Mouse (Mus musculus): ENCODE measurements around the gene Lrrc3c. TPM values are rescaled to one million over a fixed set of nuclear protein-coding genes. Genes with fewer than 3 reads are reported as not detected.

Gene Lrrc3c
- polyA plus RNA-seq (2015; fragmentation: Nextera tagmentation; extraction: Ambion mirVana), result not detected in 2 replicates

GRCm38 (mm10) chr11:98597991-98598390 is at the start of gene Lrrc3c:
Lrrc3c (plus strand) TSS chr11:98598291.
- no peaks in the 10 kb centered on the region for H3K9me3 ChIP-seq (ENCODE audit: control insufficient read depth, low read length)
- H3K36me3 ChIP-seq (ENCODE audit: control insufficient read depth, insufficient read depth), result no peaks in the 10 kb centered on the region
- H3K4me1 ChIP-seq (replicated peaks; ENCODE audit: control insufficient read depth, insufficient read depth, low read length), result peaks cover 4% of the 10 kb centered on the region; the same call in 1 of the 2 replicates
- H3K9ac ChIP-seq (replicated peaks; ENCODE audit: low read depth, low read length), result no peak within 1 kb of the TSS
- H3K4me2 ChIP-seq (ENCODE audit: low read length), result peak within 1 kb of the TSS; percentile 40
- no peak within 1 kb of the TSS for H3K4me3 ChIP-seq (replicated peaks; ENCODE audit: low read length)
- no peak for ATAC-seq
- 83% methylated on average over 8 of the region's 8 CpGs for WGBS
- no peak within 1 kb of the TSS for H3K27ac ChIP-seq (ENCODE audit: low read length)
- peaks cover 9% of the 10 kb centered on the region; the same call in 1 of the 2 replicates for H3K27me3 ChIP-seq (replicated peaks; ENCODE audit: control insufficient read depth, insufficient read depth, low read length)

- Histone ChIP-seq H3K9me3 (ENCODE audit: control insufficient read depth, low read length) (no peaks in the 10 kb centered on the region), H3K27ac (ENCODE audit: low read length) (no peak overlapping the region), H3K36me3 (ENCODE audit: control insufficient read depth, insufficient read depth) (no peaks in the 10 kb centered on the region), H3K4me1 (replicated peaks; ENCODE audit: control insufficient read depth, insufficient read depth, low read length) (peaks cover 16% of the 10 kb centered on the region), H3K9ac (replicated peaks; ENCODE audit: low read depth, low read length) (no peak overlapping the region), H3K27me3 (replicated peaks; ENCODE audit: control insufficient read depth, insufficient read depth, low read length) (peaks cover 48% of the 10 kb centered on the region), H3K4me2 (ENCODE audit: low read length) (no peak overlapping the region), H3K4me3 (replicated peaks; ENCODE audit: low read length) (no peak overlapping the region)
- ATAC-seq, result no peak
- 69% methylated on average over 4 of the region's 4 CpGs for WGBS
Observed at GRCm38 (mm10) chr11:98549363-98549762, 48.7 kb upstream of the Lrrc3c start.

GRCm38 (mm10) chr11:98550311-98550974 is 47.6 kb upstream of the Lrrc3c start:
- H3K27ac ChIP-seq (ENCODE audit: low read length), result no peak overlapping the region

GRCm38 (mm10) chr11:98550975-98551828 is 46.9 kb upstream of the Lrrc3c start, which contains the start of gene Zpbp2:
Zpbp2 (plus strand) TSS chr11:98551097.
- ATAC-seq, result peak; percentile 98
- Histone ChIP-seq H3K36me3 (ENCODE audit: control insufficient read depth, insufficient read depth) (no peaks in the 10 kb centered on the region), H3K9ac (replicated peaks; ENCODE audit: low read depth, low read length) (peak within 1 kb of the TSS; percentile 82), H3K27me3 (replicated peaks; ENCODE audit: control insufficient read depth, insufficient read depth, low read length) (peaks cover 35% of the 10 kb centered on the region), H3K9me3 (ENCODE audit: control insufficient read depth, low read length) (no peaks in the 10 kb centered on the region), H3K4me1 (replicated peaks; ENCODE audit: control insufficient read depth, insufficient read depth, low read length) (peaks cover 8% of the 10 kb centered on the region), H3K4me3 (replicated peaks; ENCODE audit: low read length) (peak within 1 kb of the TSS; percentile 79), H3K27ac (ENCODE audit: low read length) (peak within 1 kb of the TSS; percentile 84), H3K4me2 (ENCODE audit: low read length) (peak within 1 kb of the TSS; percentile 92)
- WGBS, result under 1% methylated on average over 51 of the region's 51 CpGs

More at GRCm38 (mm10) chr11:98550311-98550974, 47.6 kb upstream of the Lrrc3c start:
- Histone ChIP-seq H3K4me2 (ENCODE audit: low read length) (peak overlapping the region; percentile 92), H3K9ac (replicated peaks; ENCODE audit: low read depth, low read length) (peak overlapping the region; percentile 82), H3K27me3 (replicated peaks; ENCODE audit: control insufficient read depth, insufficient read depth, low read length) (peaks cover 42% of the 10 kb centered on the region), H3K9me3 (ENCODE audit: control insufficient read depth, low read length) (no peaks in the 10 kb centered on the region), H3K4me3 (replicated peaks; ENCODE audit: low read length) (peak overlapping the region; percentile 79), H3K36me3 (ENCODE audit: control insufficient read depth, insufficient read depth) (no peaks in the 10 kb centered on the region), H3K4me1 (replicated peaks; ENCODE audit: control insufficient read depth, insufficient read depth, low read length) (peaks cover 13% of the 10 kb centered on the region)
- no peak for ATAC-seq
- WGBS, result 19% methylated on average over 20 of the region's 20 CpGs

- 89% methylated on average over 4 of the region's 4 CpGs for WGBS
- no peak overlapping the region for H3K9ac ChIP-seq (replicated peaks; ENCODE audit: low read depth, low read length)
- H3K4me2 ChIP-seq (ENCODE audit: low read length), result no peak overlapping the region
- H3K9me3 ChIP-seq (ENCODE audit: control insufficient read depth, low read length), result no peaks in the 10 kb centered on the region
- peaks cover 8% of the 10 kb centered on the region for H3K4me1 ChIP-seq (replicated peaks; ENCODE audit: control insufficient read depth, insufficient read depth, low read length)
- no peak overlapping the region for H3K4me3 ChIP-seq (replicated peaks; ENCODE audit: low read length)
- H3K36me3 ChIP-seq (ENCODE audit: control insufficient read depth, insufficient read depth), result no peaks in the 10 kb centered on the region
- no peak for ATAC-seq
- no peak overlapping the region for H3K27ac ChIP-seq (ENCODE audit: low read length)
- peaks cover 14% of the 10 kb centered on the region for H3K27me3 ChIP-seq (replicated peaks; ENCODE audit: control insufficient read depth, insufficient read depth, low read length)
Observed at GRCm38 (mm10) chr11:98553966-98554365, 44.1 kb upstream of the Lrrc3c start.

- Histone ChIP-seq H3K4me1 (replicated peaks; ENCODE audit: control insufficient read depth, insufficient read depth, low read length) (peaks cover 8% of the 10 kb centered on the region), H3K9ac (replicated peaks; ENCODE audit: low read depth, low read length) (no peak overlapping the region), H3K36me3 (ENCODE audit: control insufficient read depth, insufficient read depth) (no peaks in the 10 kb centered on the region), H3K4me2 (ENCODE audit: low read length) (no peak overlapping the region), H3K9me3 (ENCODE audit: control insufficient read depth, low read length) (no peaks in the 10 kb centered on the region), H3K27me3 (replicated peaks; ENCODE audit: control insufficient read depth, insufficient read depth, low read length) (peaks cover 2% of the 10 kb centered on the region), H3K27ac (ENCODE audit: low read length) (no peak overlapping the region), H3K4me3 (replicated peaks; ENCODE audit: low read length) (no peak overlapping the region)
- 55% methylated on average over 12 of the region's 12 CpGs for WGBS
- no peak for ATAC-seq
Observed at GRCm38 (mm10) chr11:98555124-98555700, 42.9 kb upstream of the Lrrc3c start.

GRCm38 (mm10) chr11:98560942-98561341 is 37.1 kb upstream of the Lrrc3c start:
- Histone ChIP-seq H3K9me3 (ENCODE audit: control insufficient read depth, low read length) (no peaks in the 10 kb centered on the region), H3K9ac (replicated peaks; ENCODE audit: low read depth, low read length) (no peak overlapping the region), H3K4me3 (replicated peaks; ENCODE audit: low read length) (no peak overlapping the region), H3K4me2 (ENCODE audit: low read length) (no peak overlapping the region), H3K4me1 (replicated peaks; ENCODE audit: control insufficient read depth, insufficient read depth, low read length) (peaks cover 4% of the 10 kb centered on the region; the same call in 1 of the 2 replicates), H3K27me3 (replicated peaks; ENCODE audit: control insufficient read depth, insufficient read depth, low read length) (no peaks in the 10 kb centered on the region), H3K27ac (ENCODE audit: low read length) (no peak overlapping the region), H3K36me3 (ENCODE audit: control insufficient read depth, insufficient read depth) (no peaks in the 10 kb centered on the region)
- whole genome bisulfite sequencing, result 12% methylated on average over 7 of the region's 7 CpGs
- no peak for ATAC-seq

- Histone ChIP-seq H3K9ac (replicated peaks; ENCODE audit: low read depth, low read length) (no peak overlapping the region), H3K9me3 (ENCODE audit: control insufficient read depth, low read length) (no peaks in the 10 kb centered on the region), H3K36me3 (ENCODE audit: control insufficient read depth, insufficient read depth) (no peaks in the 10 kb centered on the region), H3K4me2 (ENCODE audit: low read length) (no peak overlapping the region), H3K27me3 (replicated peaks; ENCODE audit: control insufficient read depth, insufficient read depth, low read length) (no peaks in the 10 kb centered on the region), H3K4me3 (replicated peaks; ENCODE audit: low read length) (no peak overlapping the region), H3K27ac (ENCODE audit: low read length) (no peak overlapping the region), H3K4me1 (replicated peaks; ENCODE audit: control insufficient read depth, insufficient read depth, low read length) (peaks cover 4% of the 10 kb centered on the region; the same call in 1 of the 2 replicates)
- WGBS, result 86% methylated on average over 3 of the region's 3 CpGs
- no peak for ATAC-seq
Observed at GRCm38 (mm10) chr11:98563025-98563424, 35.1 kb upstream of the Lrrc3c start.

GRCm38 (mm10) chr11:98563921-98564414 is 34.1 kb upstream of the Lrrc3c start:
- H3K9me3 ChIP-seq (ENCODE audit: control insufficient read depth, low read length), result no peaks in the 10 kb centered on the region

More at GRCm38 (mm10) chr11:98563921-98564414, 34.1 kb upstream of the Lrrc3c start:
- H3K4me3 ChIP-seq (replicated peaks; ENCODE audit: low read length), result no peak overlapping the region
- no peak overlapping the region for H3K4me2 ChIP-seq (ENCODE audit: low read length)
- H3K9ac ChIP-seq (replicated peaks; ENCODE audit: low read depth, low read length), result no peak overlapping the region
- H3K4me1 ChIP-seq (replicated peaks; ENCODE audit: control insufficient read depth, insufficient read depth, low read length), result peaks cover 4% of the 10 kb centered on the region; the same call in 1 of the 2 replicates
- H3K36me3 ChIP-seq (ENCODE audit: control insufficient read depth, insufficient read depth), result no peaks in the 10 kb centered on the region
- WGBS, result 52% methylated on average over 13 of the region's 13 CpGs
- no peak for ATAC-seq
- H3K27me3 ChIP-seq (replicated peaks; ENCODE audit: control insufficient read depth, insufficient read depth, low read length), result no peaks in the 10 kb centered on the region
- no peak overlapping the region for H3K27ac ChIP-seq (ENCODE audit: low read length)

Data from forebrain, embryonic 16.5 days (tissue).